Mouse (Mus musculus): ENCODE results near the gene Adamts12. TPM values are rescaled to one million over a fixed set of nuclear protein-coding genes. Genes with fewer than 3 reads are reported as not detected.

Gene Adamts12
- polyA plus RNA-seq, 1 experiment: 0.16 TPM

DNA sequence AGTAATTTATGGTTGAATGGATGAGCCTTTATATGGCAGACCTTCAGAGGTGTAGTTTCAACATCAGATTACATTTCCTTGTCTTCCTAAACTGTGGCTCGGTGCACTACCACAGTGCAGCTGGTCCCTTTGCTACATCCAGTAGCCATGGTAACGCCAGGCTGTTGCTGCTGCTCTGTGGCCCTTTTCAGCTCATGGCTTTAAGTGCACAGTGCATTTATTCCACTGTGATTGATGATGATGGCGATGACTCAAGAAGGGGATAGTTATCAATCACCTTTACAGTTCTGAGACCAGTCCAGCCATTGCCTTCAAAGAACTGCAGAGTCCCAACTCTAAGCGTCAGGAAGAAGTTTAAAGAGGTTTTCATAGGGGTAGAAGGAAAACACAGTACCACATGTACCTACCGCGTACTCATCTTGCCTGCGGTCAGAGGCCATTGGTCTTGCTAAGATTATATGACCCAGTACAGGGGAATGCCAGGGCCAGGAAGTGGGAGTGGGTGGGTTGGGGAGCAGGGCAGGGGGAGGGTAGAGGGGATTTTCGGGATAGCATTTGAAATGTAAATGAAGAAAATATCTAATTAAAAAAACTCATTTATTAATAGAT, 18.5 kb downstream of the Adamts12 start:
- H3K36me3 ChIP-seq (ENCODE audit: control insufficient read depth, insufficient read depth, low read length): no peaks in the 10 kb centered on the region
- no peak for TF ChIP-seq CTCF (IDR thresholded peaks at IDR 0.05; ENCODE audit: extremely low read depth, insufficient read depth, insufficient read length, insufficient replicate concordance)
- no peak for TF ChIP-seq POLR2A (IDR thresholded peaks at IDR 0.05; ENCODE audit: low read depth, low read length)
- no peaks in the 10 kb centered on the region for H3K27me3 ChIP-seq (ENCODE audit: control insufficient read depth, insufficient read depth, low read length)
- WGBS: 91% methylated on average over 8 of the region's 8 CpGs
- no peak overlapping the region for H3K4me3 ChIP-seq (ENCODE audit: extremely low read depth, insufficient read depth, insufficient read length)
- no peak for DNase-seq (ENCODE audit: low read depth in 1 of 2, low spot score in 2 of 2)
- H3K4me1 ChIP-seq (ENCODE audit: control insufficient read depth, insufficient read depth, insufficient read length): no peaks in the 10 kb centered on the region
- no peak overlapping the region for H3K27ac ChIP-seq (ENCODE audit: insufficient read depth, low read length)

DNA sequence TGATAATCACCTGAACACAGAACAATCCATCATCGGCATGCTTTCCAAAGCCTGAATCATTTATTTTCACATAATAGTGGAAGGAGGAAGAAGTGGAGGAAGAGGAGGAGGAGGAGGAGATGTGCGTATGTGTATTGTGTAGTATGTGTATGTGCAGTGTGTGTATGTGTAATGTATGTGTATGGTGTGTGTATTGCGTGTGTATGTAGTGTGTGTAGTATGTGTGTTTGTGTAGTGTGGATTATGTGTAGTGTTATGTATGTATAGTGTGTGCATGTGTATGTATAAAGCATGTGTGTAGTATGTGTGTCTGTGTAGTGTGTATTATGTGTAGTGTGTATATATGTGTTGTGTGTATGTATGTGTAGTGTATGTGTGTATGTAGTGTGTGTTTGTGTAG, 19.1 kb downstream of the Adamts12 start:
- H3K27me3 ChIP-seq (ENCODE audit: control insufficient read depth, insufficient read depth, low read length): no peaks in the 10 kb centered on the region
- H3K4me3 ChIP-seq (ENCODE audit: extremely low read depth, insufficient read depth, insufficient read length): no peak overlapping the region
- no peak for DNase-seq (ENCODE audit: low read depth in 1 of 2, low spot score in 2 of 2)
- H3K27ac ChIP-seq (ENCODE audit: insufficient read depth, low read length): no peak overlapping the region
- no peaks in the 10 kb centered on the region for H3K4me1 ChIP-seq (ENCODE audit: control insufficient read depth, insufficient read depth, insufficient read length)
- no peak for TF ChIP-seq CTCF (IDR thresholded peaks at IDR 0.05; ENCODE audit: extremely low read depth, insufficient read depth, insufficient read length, insufficient replicate concordance)
- no peak for TF ChIP-seq POLR2A (IDR thresholded peaks at IDR 0.05; ENCODE audit: low read depth, low read length)
- 95% methylated on average over 3 of the region's 3 CpGs for WGBS
- no peaks in the 10 kb centered on the region for H3K36me3 ChIP-seq (ENCODE audit: control insufficient read depth, insufficient read depth, low read length)

DNA sequence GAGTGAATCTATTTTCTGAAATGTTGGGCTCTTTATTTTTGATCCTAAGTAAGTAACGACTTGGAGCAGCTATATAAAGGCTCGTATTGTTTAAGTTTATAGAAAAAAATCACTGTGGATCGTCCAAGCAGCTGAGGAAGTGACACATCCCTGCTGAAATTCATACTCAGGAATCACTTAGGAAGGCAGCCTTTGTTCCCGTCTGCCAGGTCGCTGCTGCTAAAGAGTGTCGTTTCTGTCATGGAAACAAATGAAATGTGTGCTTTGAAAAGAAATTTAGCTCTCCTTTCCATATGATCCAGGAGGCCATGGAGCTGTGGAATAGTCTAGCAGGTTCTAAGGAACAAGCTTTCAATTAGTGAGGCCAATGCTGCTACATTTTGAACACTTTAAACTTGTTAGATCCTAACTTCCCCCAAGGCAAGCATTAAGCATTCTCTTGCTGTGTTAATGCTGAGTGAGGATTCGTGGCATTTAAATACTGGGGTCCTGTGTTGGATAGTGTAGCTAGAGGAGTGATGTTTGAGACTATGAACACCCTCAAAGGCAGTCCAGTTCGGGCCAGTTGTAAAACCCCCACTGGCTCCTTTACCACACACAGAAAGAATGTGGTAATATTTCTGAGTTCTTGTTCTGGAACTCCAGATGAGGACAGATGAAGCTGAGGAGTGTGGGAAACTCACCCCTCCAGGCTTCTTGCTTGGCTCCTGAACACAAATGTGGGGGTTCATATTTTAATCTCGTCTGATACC, 19.8 kb downstream of the Adamts12 start:
- Histone ChIP-seq H3K4me1 (ENCODE audit: control insufficient read depth, insufficient read depth, insufficient read length) (no peaks in the 10 kb centered on the region), H3K27ac (ENCODE audit: insufficient read depth, low read length) (no peak overlapping the region), H3K27me3 (ENCODE audit: control insufficient read depth, insufficient read depth, low read length) (no peaks in the 10 kb centered on the region), H3K4me3 (ENCODE audit: extremely low read depth, insufficient read depth, insufficient read length) (no peak overlapping the region), H3K36me3 (ENCODE audit: control insufficient read depth, insufficient read depth, low read length) (no peaks in the 10 kb centered on the region)
- 58% methylated on average over 9 of the region's 9 CpGs for WGBS
- no peak for DNase-seq (ENCODE audit: low read depth in 1 of 2, low spot score in 2 of 2)
- TF ChIP-seq POLR2A (IDR thresholded peaks at IDR 0.05; ENCODE audit: low read depth, low read length) (no peak), CTCF (IDR thresholded peaks at IDR 0.05; ENCODE audit: extremely low read depth, insufficient read depth, insufficient read length, insufficient replicate concordance) (no peak)

DNA sequence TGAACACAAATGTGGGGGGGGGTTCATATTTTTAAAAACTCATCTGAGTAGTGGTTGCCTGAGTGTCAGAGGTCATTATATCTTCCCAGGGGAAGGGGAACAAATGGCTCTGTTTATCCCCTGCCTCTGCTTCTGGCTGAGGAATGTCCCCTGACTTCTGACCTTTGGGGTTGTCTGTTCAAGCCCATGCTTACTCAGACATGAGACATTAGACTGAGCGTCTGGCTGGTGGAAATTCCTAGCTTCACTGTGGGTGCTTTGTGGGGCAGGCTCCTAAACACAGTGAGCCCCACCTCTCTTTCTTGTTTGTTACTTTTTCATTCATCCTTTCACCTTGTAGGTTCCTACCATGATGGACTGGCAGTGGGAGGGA, 20.4 kb downstream of the Adamts12 start:
- TF ChIP-seq POLR2A (IDR thresholded peaks at IDR 0.05; ENCODE audit: low read depth, low read length): no peak
- TF ChIP-seq CTCF (IDR thresholded peaks at IDR 0.05; ENCODE audit: extremely low read depth, insufficient read depth, insufficient read length, insufficient replicate concordance): no peak
- Histone ChIP-seq H3K4me1 (ENCODE audit: control insufficient read depth, insufficient read depth, insufficient read length) (no peaks in the 10 kb centered on the region), H3K27me3 (ENCODE audit: control insufficient read depth, insufficient read depth, low read length) (no peaks in the 10 kb centered on the region), H3K27ac (ENCODE audit: insufficient read depth, low read length) (no peak overlapping the region), H3K4me3 (ENCODE audit: extremely low read depth, insufficient read depth, insufficient read length) (no peak overlapping the region), H3K36me3 (ENCODE audit: control insufficient read depth, insufficient read depth, low read length) (no peaks in the 10 kb centered on the region)
- no peak for DNase-seq (ENCODE audit: low read depth in 1 of 2, low spot score in 2 of 2)
- 85% methylated on average over 1 of the region's 1 CpGs for WGBS

DNA sequence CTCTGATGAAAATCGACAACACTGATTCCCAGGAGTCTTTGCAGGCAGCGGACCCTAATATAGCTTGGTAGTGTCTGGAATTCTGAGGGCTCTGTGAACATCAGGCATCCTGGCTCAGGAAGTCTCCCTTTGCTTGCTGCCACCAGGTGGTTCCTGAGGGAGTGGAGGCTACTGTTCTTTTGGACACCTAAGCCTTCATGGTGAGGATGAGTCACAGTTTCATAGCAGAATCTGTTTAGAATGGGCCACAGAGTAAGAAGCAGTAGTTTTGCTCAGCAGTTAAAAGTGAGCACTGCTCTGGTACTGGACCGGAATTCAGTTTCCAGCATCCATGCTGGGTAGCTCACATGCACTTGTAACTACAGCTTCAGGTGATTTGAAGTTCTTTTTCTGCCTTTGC, 24.9 kb downstream of the Adamts12 start:
- no peak overlapping the region for H3K4me3 ChIP-seq (ENCODE audit: extremely low read depth, insufficient read depth, insufficient read length)
- H3K27ac ChIP-seq (ENCODE audit: insufficient read depth, low read length): no peak overlapping the region
- TF ChIP-seq POLR2A (IDR thresholded peaks at IDR 0.05; ENCODE audit: low read depth, low read length) (no peak), CTCF (IDR thresholded peaks at IDR 0.05; ENCODE audit: extremely low read depth, insufficient read depth, insufficient read length, insufficient replicate concordance) (no peak)
- no peaks in the 10 kb centered on the region for H3K36me3 ChIP-seq (ENCODE audit: control insufficient read depth, insufficient read depth, low read length)
- DNase-seq (ENCODE audit: low read depth in 1 of 2, low spot score in 2 of 2): no peak
- H3K4me1 ChIP-seq (ENCODE audit: control insufficient read depth, insufficient read depth, insufficient read length): no peaks in the 10 kb centered on the region
- no peaks in the 10 kb centered on the region for H3K27me3 ChIP-seq (ENCODE audit: control insufficient read depth, insufficient read depth, low read length)
- WGBS: 88% methylated on average over 3 of the region's 3 CpGs

DNA sequence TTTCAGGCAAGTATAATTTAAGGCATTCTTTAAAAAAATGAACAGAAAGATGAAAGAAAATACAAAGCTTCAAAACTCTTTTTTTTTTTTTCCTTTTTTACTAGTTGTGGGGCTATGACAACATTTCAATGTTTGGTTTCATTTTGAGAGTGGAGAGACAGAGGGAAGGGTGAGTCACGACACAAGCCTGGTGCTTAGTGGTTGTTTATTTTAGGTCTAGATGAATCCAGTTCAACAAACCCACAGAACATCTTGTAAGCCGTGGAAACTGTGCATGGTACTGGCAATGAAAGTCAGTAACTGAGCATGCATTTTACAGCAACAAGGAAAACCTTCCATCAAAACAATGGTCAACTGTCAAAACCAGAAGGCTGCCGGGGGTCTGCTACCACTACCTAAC, 31.0 kb downstream of the Adamts12 start:
- DNase-seq (ENCODE audit: low read depth in 1 of 2, low spot score in 2 of 2): no peak
- Histone ChIP-seq H3K27ac (ENCODE audit: insufficient read depth, low read length) (no peak overlapping the region), H3K4me1 (ENCODE audit: control insufficient read depth, insufficient read depth, insufficient read length) (no peaks in the 10 kb centered on the region), H3K27me3 (ENCODE audit: control insufficient read depth, insufficient read depth, low read length) (no peaks in the 10 kb centered on the region), H3K36me3 (ENCODE audit: control insufficient read depth, insufficient read depth, low read length) (no peaks in the 10 kb centered on the region), H3K4me3 (ENCODE audit: extremely low read depth, insufficient read depth, insufficient read length) (no peak overlapping the region)
- TF ChIP-seq POLR2A (IDR thresholded peaks at IDR 0.05; ENCODE audit: low read depth, low read length) (no peak), CTCF (IDR thresholded peaks at IDR 0.05; ENCODE audit: extremely low read depth, insufficient read depth, insufficient read length, insufficient replicate concordance) (no peak)
- WGBS: 70% methylated on average over 3 of the region's 3 CpGs

Data from spleen, adult 2 months (tissue).